Mouse (Mus musculus): ENCODE measurements at regions not wholly inside any gene's neighbourhood (a gene's known extent, or its start where the extent isn't known, plus 50 kb on each side); places are given as distances from the start of the nearest gene placed in this dataset.

DNA sequence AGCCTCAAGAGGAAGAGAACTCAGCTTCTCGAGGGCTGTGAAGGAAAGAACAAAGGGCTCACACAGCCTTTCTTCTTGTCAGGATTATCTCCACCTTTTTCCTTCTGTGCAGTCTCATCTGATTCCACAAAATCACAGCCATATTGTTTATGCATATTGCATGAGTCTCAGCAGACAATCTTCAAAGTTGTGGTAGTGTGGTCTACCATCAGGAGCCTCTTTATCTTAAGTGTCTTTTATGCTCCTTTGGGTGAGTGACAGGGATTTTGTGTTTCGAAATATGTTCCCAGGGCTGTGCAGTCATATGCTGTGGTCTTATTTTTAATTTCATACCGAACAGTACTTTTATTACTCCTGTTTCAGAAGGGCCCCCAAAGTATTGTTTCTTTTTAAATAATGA is 198.2 kb upstream of the Tgfbr2 start:
- Histone ChIP-seq H3K9ac (ENCODE audit: low read depth, low read length) (no peak overlapping the region), H3K36me3 (ENCODE audit: control insufficient read depth, insufficient read depth, low read length) (no peaks in the 10 kb centered on the region), H3K4me1 (ENCODE audit: control insufficient read depth, insufficient read depth, low read length) (no peaks in the 10 kb centered on the region), H3K27me3 (ENCODE audit: control insufficient read depth, insufficient read depth, low read length) (no peaks in the 10 kb centered on the region), H3K79me2 (ENCODE audit: control insufficient read depth, insufficient read depth, low read length) (no peaks in the 10 kb centered on the region), H3K4me3 (ENCODE audit: insufficient read depth, low read depth, low read length) (no peak overlapping the region), H3K27ac (replicated peaks; ENCODE audit: insufficient read depth, low read depth, low read length) (no peak overlapping the region)
- no peak for DNase-seq (ENCODE audit: extremely low read depth, low read depth, low spot score)
- TF ChIP-seq POLR2A (IDR thresholded peaks at IDR 0.05; ENCODE audit: extremely low read depth, insufficient read depth, low read length), result no peak
- TF ChIP-seq CTCF (IDR thresholded peaks at IDR 0.05; ENCODE audit: low read depth, low read length), result no peak
- 80% methylated on average over 3 of the region's 3 CpGs for WGBS

- DNase-seq (ENCODE audit: extremely low read depth, low read depth, low spot score), result no peak
- TF ChIP-seq POLR2A (IDR thresholded peaks at IDR 0.05; ENCODE audit: extremely low read depth, insufficient read depth, low read length), result no peak
- no peak for TF ChIP-seq CTCF (IDR thresholded peaks at IDR 0.05; ENCODE audit: low read depth, low read length)
- Histone ChIP-seq H3K9ac (ENCODE audit: low read depth, low read length) (no peak overlapping the region), H3K27me3 (ENCODE audit: control insufficient read depth, insufficient read depth, low read length) (no peaks in the 10 kb centered on the region), H3K4me1 (ENCODE audit: control insufficient read depth, insufficient read depth, low read length) (no peaks in the 10 kb centered on the region), H3K4me3 (ENCODE audit: insufficient read depth, low read depth, low read length) (no peak overlapping the region), H3K36me3 (ENCODE audit: control insufficient read depth, insufficient read depth, low read length) (no peaks in the 10 kb centered on the region), H3K79me2 (ENCODE audit: control insufficient read depth, insufficient read depth, low read length) (no peaks in the 10 kb centered on the region), H3K27ac (replicated peaks; ENCODE audit: insufficient read depth, low read depth, low read length) (no peak overlapping the region)
These were observed 194.0 kb upstream of the Tgfbr2 start for GRCm38 (mm10) chr9:116369059-116369718.

DNA sequence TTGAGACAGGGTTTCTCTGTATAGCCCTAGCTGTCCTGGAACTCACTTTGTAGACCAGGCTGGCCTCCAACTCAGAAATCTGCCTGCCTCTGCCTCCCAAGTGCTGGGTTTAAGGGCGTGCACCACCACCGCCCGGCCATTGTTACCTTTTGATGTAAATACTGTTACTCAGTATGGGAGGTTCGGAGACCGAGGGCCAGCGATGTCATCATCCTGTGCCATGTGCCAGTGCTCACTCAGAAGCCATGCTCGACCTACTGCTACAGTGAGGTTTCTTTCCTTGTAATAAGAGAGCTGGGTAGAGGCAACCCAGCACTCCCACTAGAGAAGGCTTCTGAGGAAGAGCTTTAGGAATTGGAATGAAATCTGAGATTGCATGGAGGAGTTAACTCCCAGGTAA is 191.6 kb upstream of the Tgfbr2 start:
- WGBS, result 94% methylated on average over 7 of the region's 7 CpGs
- no peak overlapping the region for H3K27ac ChIP-seq (replicated peaks; ENCODE audit: insufficient read depth, low read depth, low read length)
- DNase-seq (ENCODE audit: extremely low read depth, low read depth, low spot score), result no peak
- H3K4me1 ChIP-seq (ENCODE audit: control insufficient read depth, insufficient read depth, low read length), result no peaks in the 10 kb centered on the region
- no peak overlapping the region for H3K4me3 ChIP-seq (ENCODE audit: insufficient read depth, low read depth, low read length)
- no peaks in the 10 kb centered on the region for H3K36me3 ChIP-seq (ENCODE audit: control insufficient read depth, insufficient read depth, low read length)
- H3K9ac ChIP-seq (ENCODE audit: low read depth, low read length), result no peak overlapping the region
- TF ChIP-seq POLR2A (IDR thresholded peaks at IDR 0.05; ENCODE audit: extremely low read depth, insufficient read depth, low read length), result no peak
- no peak for TF ChIP-seq CTCF (IDR thresholded peaks at IDR 0.05; ENCODE audit: low read depth, low read length)
- H3K27me3 ChIP-seq (ENCODE audit: control insufficient read depth, insufficient read depth, low read length), result no peaks in the 10 kb centered on the region
- no peaks in the 10 kb centered on the region for H3K79me2 ChIP-seq (ENCODE audit: control insufficient read depth, insufficient read depth, low read length)

DNA sequence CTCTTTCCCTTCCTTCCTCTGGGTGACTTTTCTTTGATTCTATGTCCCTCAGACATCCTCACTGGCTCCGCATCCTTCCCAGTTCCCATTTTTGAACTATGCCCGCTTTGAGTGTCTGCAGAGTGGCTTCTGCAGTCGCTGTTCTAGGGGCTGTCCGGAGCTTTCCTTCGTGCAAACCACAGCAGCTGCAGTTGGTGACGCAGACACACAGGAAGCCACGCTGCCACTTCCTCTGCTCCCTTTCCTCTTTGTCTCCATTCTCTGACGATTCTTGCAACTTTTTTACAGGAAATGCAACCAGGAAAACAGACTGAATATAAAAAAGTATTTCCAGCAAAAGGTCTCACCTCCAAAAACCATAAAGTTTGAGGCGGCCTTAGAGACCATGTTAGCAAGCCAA is 191.0 kb upstream of the Tgfbr2 start:
- DNase-seq (ENCODE audit: extremely low read depth, low read depth, low spot score), result peak; percentile 22
- no peaks in the 10 kb centered on the region for H3K36me3 ChIP-seq (ENCODE audit: control insufficient read depth, insufficient read depth, low read length)
- H3K4me3 ChIP-seq (ENCODE audit: insufficient read depth, low read depth, low read length), result no peak overlapping the region
- 68% methylated on average over 9 of the region's 9 CpGs for WGBS
- no peaks in the 10 kb centered on the region for H3K4me1 ChIP-seq (ENCODE audit: control insufficient read depth, insufficient read depth, low read length)
- no peak overlapping the region for H3K9ac ChIP-seq (ENCODE audit: low read depth, low read length)
- TF ChIP-seq CTCF (IDR thresholded peaks at IDR 0.05; ENCODE audit: low read depth, low read length), result no peak
- no peaks in the 10 kb centered on the region for H3K27me3 ChIP-seq (ENCODE audit: control insufficient read depth, insufficient read depth, low read length)
- no peaks in the 10 kb centered on the region for H3K79me2 ChIP-seq (ENCODE audit: control insufficient read depth, insufficient read depth, low read length)
- no peak overlapping the region for H3K27ac ChIP-seq (replicated peaks; ENCODE audit: insufficient read depth, low read depth, low read length)

DNA sequence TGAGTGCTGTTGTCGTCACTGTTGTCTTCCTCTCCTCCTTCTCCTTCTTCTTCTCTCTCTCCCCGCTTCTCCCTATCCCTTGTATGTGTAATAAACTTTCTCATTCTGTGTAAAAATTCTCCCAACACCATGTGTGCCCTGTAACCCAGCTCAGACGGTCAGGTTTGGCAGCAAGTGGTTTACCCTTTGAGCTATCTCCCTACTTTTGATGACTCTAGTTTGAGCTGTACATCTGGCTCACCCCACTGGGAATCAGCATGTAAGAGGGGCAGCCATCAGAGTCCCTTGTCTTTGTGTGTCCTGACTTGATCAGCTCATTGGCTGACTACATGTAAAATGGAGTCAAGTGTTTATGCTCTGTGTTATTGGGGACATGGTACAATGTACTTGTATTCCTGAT is 190.5 kb upstream of the Tgfbr2 start:
- H3K79me2 ChIP-seq (ENCODE audit: control insufficient read depth, insufficient read depth, low read length), result no peaks in the 10 kb centered on the region
- no peak overlapping the region for H3K27ac ChIP-seq (replicated peaks; ENCODE audit: insufficient read depth, low read depth, low read length)
- no peak overlapping the region for H3K9ac ChIP-seq (ENCODE audit: low read depth, low read length)
- H3K4me1 ChIP-seq (ENCODE audit: control insufficient read depth, insufficient read depth, low read length), result no peaks in the 10 kb centered on the region
- H3K36me3 ChIP-seq (ENCODE audit: control insufficient read depth, insufficient read depth, low read length), result no peaks in the 10 kb centered on the region
- TF ChIP-seq CTCF (IDR thresholded peaks at IDR 0.05; ENCODE audit: low read depth, low read length) (no peak), POLR2A (IDR thresholded peaks at IDR 0.05; ENCODE audit: extremely low read depth, insufficient read depth, low read length) (no peak)
- H3K27me3 ChIP-seq (ENCODE audit: control insufficient read depth, insufficient read depth, low read length), result no peaks in the 10 kb centered on the region
- DNase-seq (ENCODE audit: extremely low read depth, low read depth, low spot score), result no peak
- 82% methylated on average over 3 of the region's 3 CpGs for WGBS
- no peak overlapping the region for H3K4me3 ChIP-seq (ENCODE audit: insufficient read depth, low read depth, low read length)

GRCm38 (mm10) chr9:116365016-116365685 is 190.0 kb upstream of the Tgfbr2 start:
- 76% methylated on average over 12 of the region's 12 CpGs for WGBS
- no peak overlapping the region for H3K27ac ChIP-seq (replicated peaks; ENCODE audit: insufficient read depth, low read depth, low read length)
- no peak for TF ChIP-seq CTCF (IDR thresholded peaks at IDR 0.05; ENCODE audit: low read depth, low read length)
- TF ChIP-seq POLR2A (IDR thresholded peaks at IDR 0.05; ENCODE audit: extremely low read depth, insufficient read depth, low read length), result no peak
- no peaks in the 10 kb centered on the region for H3K4me1 ChIP-seq (ENCODE audit: control insufficient read depth, insufficient read depth, low read length)
- no peak overlapping the region for H3K9ac ChIP-seq (ENCODE audit: low read depth, low read length)
- no peaks in the 10 kb centered on the region for H3K36me3 ChIP-seq (ENCODE audit: control insufficient read depth, insufficient read depth, low read length)
- DNase-seq (ENCODE audit: extremely low read depth, low read depth, low spot score), result no peak
- no peak overlapping the region for H3K4me3 ChIP-seq (ENCODE audit: insufficient read depth, low read depth, low read length)
- H3K79me2 ChIP-seq (ENCODE audit: control insufficient read depth, insufficient read depth, low read length), result no peaks in the 10 kb centered on the region
- H3K27me3 ChIP-seq (ENCODE audit: control insufficient read depth, insufficient read depth, low read length), result no peaks in the 10 kb centered on the region
